Mouse (Mus musculus): ENCODE measurements around the gene Slc7a11.

Slc7a11 gene

DNA sequence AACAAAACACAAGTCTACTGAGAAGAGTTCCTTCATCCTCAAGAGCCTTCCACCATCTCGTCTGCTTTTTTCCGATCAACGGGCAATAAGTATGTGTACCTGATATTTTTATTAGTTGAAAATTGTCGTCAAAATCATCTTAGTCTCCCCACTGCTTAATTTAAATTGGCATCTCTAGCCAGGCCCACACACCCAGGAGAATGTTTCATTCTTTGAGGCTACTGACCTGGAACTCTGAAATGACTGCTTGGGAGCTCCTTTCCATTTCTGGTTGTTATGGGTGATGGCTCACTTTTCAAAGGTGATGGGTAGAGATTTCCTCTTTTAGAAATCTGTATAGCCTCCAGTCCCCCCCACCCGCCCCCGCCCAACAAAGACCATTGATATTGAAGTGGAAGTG, 54.6 kb downstream of the Slc7a11 start:
- no peak for DNase-seq

DNA sequence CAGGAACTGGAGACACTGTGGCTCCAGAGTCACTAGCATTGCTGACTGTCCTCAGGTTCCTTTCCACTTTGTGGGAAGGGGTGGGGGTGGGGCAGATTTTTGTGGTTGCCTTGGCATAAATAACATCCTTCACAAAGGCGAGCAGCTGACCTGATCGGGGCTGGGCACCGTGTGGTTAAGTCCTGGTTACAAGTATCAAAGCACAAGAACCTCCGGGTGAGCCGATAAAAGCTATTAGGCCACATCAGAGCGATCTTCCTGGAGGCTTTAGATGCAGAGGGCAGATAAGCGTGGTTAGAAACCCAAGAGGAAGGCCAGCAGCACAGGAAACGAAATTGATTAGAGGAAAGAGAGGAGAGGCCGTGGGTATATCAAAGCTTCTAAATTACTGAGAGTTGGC, 55.1 kb downstream of the Slc7a11 start:
- DNase-seq = no peak

DNA sequence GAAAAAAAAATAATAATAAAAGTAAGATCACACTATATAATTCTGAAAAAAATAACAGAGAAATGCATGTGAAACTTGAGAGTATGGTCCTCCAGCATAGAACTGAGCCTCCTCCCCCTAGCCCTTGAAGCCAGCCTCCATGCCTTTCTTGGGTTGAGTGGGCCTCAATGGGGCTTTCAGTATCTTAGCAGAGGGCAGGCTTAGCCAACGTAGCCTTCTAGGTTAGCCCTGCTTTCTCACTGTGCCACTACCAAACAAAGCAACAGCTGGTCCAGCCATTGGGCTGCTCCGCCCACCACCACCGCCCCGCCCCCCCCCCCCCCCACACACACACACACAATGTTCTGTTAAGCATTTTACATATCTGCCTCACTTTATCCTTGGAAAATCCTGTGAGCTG, 56.1 kb downstream of the Slc7a11 start:
- DNase-seq = no peak

DNA sequence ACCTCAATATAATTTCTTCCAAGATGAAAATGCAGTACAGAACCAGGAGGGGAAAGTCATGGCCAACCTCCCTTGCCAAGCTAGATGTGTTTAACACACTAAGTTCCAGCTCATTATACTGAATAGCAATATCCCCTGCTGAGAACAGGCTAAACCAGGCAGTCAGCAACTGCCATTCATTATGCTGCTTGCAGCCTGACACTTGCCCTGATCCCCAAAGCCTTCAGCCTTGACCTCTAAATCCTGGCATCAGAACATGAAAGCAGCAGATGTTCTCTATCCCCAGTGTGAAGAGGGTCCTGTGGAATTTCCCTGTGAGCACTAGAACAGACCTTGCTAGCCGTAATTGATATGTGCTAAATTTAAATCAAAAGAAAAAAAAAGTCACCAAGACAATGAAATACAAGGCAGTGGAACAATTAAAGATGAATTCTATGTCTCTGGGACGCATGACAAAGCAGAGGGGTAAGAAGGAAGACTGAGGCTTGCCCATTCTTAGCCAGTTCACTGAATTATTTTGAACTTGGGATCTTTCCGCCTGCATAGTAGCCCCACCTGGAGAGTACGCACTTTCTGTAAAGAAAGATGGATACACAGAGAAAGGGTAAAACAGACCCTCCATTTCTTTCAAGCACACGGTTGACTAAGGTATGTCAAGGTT, 56.7 kb downstream of the Slc7a11 start:
- DNase-seq = no peak

DNA sequence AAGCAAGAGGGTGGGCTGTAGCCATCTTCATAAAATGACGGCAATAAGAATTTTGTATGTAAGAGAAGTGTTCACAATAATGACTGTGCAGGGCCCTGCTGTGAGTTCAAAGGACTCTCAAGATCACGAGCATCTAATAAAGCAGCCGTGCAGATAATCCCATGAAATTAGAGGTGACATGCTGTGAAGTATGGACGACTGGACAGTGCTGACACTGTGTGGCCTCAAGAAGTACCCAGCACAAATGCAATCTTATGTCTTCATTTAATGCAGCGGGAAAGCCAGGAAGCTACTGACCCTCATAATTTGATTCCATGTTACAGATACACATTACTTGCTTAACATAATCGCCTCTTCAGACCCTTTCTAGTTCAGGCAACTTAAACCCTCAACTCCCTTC, 57.3 kb downstream of the Slc7a11 start:
- DNase-seq = no peak

DNA sequence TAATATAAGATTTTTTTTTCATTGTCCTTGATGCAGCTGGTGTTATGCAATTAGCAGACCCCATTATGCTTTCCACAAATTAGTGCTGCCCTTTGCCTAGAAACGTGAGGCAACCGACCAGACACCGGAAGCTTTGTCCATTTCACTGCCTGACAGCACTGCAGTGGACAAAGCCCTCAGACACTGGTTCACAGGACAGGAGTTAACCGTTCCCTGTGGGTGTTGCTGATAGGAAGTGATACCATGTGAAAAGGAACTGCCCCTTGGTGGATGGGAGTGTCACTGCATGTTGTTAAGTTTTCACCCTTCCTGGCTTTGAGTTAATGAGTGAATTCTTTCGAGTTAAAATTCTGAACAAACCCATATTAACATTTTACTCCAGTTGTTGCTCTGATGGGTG, 60.7 kb downstream of the Slc7a11 start:
- DNase-seq = no peak

DNA sequence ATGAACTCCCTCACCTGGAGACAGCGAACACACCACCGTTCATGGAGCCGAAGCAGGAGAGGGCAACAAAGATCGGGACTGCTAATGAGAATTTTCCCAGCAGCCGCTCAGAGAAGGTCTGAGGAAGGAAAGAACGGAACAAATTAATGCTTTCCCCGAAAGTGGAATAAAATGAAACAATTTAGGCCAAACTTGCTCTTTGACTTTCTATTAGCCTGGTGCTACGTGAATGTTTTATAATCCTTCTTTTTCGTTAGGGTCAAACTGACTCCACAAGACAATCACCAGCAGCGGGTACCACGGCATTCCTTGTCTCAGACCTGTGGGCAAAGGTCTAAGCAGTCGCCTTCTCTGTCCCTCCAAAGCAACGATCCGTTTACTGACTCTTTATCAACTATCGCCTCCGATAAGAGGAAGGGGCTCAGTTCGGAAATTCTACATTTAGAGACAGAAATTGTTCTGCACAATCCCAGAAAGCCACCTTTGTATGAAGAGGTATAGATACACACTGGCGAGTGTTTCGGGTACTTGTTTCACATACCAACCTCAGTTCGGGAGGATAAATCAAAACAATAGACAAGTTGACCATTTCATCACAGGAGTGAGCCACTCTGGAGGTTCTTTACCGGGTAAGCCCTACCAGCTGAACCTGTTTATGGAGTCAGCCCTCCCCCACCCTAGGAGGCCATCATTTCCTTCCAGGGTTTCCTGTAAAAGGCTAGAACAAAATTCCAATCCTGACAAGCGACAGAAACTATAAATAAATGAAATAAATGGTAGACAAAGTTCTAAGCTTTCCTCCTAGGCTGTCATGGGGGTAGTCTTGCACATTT, 61.3 kb downstream of the Slc7a11 start:
- no peak for DNase-seq

DNA sequence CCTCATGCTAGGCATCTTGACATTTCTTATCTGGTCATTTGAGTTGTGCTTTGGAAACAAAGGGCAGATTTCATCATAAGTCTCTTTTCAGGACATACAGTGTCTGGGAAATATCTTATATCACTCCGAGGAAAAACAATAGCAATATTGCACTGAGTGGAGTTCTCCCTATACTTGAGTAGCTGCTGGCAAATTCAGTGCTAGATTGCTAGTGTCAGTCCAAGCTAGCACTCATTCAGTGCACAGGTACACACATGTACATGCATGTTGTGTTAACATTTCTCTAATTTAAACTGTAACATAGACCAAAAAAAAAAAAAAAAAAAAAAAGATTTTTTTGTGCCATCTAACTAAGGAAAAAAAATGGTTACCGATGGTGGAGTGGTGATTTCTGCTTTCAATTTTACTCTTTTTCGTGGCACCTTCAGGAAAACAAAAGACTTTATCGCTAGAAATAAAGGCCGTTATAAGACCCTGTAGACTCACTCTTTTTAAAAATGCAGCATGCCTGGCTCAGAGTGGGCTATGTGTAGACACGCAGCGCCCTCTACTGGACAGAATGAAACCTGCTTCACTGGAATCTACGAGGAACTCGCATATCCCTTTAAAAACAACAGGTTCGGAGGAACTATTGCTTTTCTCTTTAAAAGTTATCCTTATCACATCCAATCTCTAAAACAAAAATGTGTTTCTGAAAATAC, 62.1 kb downstream of the Slc7a11 start:
- peak; percentile 22 to 64 for DNase-seq

DNA sequence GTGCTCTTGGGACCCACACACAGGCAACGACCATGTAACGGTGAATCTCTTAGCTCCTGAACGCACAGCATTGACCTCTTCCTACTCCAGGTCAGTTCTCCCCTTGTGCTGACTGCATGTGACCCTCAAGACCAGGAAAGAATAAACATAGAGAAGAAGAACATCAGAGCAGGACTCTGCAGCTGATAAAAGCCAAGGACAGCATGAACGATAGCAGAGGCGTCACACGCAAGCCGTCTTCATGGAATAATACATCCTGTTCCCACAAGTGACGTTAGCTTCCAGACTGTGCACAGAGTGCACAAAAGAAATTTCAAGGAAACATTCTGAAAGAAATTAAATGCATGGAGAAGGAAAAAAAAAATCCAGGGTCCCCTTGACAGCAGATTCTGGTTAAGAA, 63.5 kb downstream of the Slc7a11 start:
- no peak for DNase-seq

DNA sequence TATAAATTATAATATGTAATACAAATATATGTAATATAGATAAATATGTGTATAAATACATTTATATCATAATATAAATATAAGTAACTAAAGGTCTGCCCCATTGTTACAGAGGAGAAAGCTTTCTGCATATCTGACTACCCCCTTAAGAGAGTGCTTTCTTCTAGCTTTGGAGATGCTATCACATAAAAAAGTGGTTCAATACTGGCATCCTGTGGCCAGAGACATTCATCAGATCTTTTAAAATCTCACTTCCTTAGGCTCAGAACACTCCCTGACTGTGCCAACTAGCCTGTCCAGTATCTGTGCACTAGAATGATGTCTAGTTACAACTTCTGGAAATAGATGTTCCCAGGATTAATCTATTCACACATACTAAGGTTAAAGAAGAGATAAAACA, 67.9 kb downstream of the Slc7a11 start:
- DNase-seq = no peak

DNA sequence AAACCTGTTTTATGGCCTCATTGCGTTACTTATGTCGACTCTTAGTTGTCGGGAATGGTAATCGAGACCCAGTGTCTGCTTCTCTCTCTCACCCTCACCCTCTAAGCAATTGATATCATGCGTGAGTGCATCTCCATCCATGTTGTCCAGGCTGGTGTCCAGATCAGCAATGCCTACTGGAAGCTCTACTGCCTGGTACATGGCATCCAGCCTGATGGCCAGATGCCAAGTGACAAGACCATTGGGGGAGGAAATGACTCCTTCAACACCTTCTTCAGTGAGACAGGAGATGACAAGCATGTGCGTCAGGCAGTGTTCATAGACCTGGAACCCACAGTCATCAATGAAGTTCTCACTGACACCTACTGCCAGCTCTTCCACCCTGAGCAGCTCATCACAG, 73.6 kb downstream of the Slc7a11 start:
- no peak for DNase-seq

DNA sequence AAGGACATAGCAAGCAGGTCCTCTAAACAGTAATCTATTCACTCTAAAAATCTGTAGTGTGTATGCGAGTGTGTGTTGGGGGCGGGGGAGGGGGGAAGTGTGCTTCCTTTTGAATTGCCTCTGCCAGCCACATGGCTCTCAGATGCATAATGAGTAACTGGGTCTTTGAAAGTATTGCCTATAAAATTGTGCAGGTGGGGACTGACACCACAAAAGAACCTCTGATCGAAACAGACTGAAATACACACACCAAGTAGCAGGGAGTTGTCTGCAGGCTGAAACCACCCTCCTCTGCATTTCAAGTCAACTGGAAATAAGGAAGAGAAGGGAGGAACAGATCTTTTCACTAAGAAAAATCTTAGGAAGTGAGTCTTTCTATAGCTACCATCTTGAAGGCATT, 76.2 kb downstream of the Slc7a11 start:
- no peak for DNase-seq

DNA sequence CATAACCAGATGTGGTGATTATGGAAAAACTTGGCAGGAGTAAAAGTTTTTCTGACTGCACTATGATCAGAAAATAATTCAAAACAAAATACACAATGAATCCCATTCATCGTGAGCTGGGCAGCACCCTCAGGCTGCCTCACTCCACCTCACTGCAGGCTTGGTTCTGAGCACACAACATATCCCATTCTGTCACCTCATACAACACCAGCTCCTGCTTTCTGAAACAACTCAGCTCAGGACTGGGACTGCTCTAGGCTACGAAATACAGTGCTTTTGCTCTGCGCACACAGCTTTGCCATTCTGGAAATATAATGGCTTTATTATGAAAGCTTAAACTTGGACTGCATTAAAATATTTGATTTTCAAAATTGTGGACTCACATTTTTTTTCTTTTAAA, 79.8 kb downstream of the Slc7a11 start:
- no peak for DNase-seq

DNA sequence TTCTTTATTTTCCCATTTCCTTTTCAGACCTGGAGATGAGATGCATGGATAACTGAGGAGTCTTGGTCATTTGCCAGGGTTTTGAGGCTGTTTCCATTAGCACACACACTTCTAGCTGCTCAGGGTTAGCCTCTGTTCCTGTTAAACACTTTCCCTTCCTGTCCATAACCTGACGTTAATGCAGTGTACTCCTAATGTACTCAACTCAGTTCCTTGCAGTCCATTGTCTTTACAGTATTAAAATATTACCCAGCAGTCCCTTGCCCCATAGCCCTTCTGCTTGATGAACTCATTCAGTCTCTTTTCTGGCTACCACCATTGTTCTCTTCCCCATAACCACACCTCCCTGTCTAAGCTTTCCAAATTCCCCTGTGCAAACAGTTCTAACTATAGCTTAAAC, 96.3 kb downstream of the Slc7a11 start:
- DNase-seq = no peak

DNA sequence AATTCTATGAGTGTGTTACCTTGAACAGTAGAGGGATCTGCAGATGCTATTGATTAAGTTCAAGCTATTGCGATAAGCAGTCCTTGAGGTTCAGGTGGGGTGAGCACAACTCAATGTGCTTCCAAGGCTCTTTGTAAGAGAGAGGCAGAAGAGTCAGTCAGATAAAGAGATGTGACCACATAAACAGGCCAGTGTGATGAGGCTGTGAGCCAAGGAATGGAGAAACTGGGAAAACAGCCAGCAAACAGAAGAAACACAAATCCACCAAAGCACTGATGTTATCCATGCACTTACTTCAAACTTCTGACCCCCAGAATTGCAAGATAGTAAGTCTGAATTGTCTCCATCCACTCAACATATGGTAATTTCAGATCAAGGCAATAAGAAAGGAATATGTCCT, 99.0 kb downstream of the Slc7a11 start:
- no peak for DNase-seq

DNA sequence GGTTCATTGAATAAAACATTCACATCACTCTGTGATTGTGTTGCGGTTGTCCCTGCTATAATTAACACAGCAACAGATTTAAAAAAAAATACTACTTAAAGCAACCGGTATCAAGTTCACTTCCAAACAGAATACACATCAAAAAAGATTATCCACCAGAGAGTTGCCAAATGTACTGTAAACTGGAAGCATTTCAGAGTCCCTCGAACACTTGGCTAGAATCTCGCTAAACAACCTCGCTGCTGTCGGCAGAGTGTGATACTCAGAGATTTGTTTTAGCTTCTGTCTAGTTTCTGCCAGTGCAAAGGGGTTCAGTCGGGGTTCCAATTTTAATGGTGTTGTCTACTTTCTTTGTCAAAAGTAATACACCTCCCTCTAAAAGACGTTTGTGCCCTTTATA, 118.9 kb downstream of the Slc7a11 start:
- DNase-seq = no peak

DNA sequence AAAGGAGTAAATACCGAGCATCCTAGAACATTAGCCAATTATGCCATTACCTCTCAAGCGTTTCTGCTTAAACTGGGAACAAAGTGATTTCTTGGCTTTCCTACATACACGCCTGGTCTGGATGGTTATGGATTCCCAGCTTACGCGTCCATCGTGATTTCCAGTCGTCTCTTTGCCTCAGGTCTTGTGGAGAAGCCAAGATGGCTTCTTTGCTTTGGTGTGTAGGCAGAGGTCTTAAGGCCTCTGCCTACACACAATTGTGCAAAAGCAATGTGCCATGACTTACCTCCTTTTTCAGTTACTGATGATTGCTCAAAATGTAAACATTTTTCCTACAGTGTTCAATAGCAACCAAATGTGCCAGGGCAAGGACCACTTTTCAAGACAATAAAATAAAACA, 119.5 kb downstream of the Slc7a11 start:
- no peak for DNase-seq

DNA sequence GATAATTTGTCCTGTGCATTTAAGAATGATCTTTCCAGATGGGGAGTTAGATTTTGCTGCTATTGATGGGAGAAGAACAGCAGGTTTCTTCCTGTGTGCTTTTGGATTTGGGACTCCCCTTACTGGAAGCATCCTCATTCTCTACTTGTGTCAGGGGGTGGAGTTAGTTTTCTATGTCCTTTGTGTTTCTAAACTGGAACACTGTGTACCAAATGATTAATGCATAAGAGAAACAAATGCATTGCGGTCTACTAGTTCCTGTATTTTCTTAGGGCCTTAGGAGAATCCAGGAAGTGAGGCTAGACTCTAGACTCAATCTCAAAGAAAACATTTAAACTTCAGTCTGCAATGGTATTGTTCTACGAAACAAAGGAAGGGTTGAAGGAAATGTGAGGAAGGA, 122.6 kb downstream of the Slc7a11 start:
- no peak for DNase-seq

DNA sequence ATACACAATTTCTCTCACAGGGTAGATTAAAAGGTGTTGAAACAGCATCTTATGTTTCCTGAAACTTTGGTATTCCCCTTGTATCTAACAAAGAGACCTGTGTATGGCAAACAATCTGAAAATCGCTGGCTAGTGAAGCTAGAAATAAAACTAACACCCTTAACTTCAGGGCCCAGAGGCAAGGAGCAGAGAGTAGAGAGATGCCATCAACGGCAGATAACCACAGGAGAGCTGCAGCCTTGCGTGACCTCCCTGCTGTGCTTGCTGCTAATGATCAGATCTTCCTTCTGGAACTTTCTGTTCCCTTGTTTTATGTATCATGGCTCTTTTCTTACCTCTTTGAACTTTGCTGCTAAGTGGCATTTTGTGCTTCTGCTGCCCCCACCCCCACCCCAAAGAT, 125.3 kb downstream of the Slc7a11 start:
- no peak for DNase-seq

DNA sequence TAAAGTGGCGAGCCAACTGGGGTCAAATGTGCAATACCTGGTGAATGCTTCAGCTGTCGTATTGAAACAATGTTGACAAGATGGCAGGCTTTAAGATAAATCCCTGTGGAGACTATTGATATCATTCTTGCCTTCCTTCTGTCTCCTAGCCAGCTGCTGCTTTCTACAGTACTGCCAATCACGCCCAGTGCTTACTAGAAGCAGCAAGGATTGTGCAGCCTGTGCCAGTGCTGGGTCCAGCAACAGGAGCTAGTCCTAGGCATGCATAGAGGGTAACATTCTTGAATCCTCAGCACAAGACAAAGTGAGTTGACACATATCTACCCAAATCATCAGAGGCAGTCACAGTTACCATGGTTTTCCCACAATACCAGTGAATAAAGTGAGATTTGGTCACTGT, 129.6 kb downstream of the Slc7a11 start:
- no peak for DNase-seq

DNA sequence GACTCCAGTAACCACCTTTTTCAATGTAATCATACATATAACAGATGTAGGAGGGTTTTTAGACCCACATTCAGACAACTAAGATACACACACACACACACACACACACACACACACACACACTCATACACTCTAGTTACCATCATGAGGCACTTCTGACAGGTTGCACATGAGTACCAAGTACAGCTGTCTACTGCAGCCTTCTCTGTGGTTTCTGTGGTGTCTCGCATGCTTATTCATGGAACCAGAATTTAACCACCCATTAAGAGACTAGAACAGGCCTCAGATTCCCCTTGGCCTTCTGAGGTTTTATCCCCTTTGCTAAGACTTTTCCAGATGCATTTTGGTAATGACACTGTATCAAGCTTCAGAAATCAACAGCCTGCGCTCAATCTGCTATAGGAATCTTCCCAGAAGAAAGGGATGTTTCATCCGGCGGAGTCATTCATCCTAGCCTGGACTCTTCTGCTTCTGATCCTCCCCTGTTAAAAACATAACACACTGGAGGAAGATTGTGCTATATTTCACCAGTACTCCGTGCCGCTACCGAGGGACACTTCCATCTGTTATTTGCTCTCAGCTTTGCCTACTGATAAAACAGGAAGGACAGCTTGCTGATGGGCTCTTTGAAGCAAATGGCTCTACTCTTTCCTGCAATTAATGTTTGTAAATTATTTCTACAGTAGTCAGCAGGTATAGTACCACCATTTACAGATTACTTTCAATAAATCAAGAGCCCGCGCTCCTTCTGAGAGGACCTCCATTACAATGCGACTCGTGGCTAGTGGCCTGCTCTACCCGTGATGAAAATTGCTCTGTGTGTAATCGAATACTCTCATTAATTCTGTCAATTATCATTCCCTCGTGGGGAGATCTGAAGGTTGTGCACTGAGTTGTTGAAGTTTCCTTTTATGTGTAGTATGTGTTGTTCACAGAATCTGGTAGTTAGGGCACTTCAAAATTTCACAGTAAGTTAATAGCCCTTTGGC, 135.8 kb downstream of the Slc7a11 start:
- no peak for DNase-seq

DNA sequence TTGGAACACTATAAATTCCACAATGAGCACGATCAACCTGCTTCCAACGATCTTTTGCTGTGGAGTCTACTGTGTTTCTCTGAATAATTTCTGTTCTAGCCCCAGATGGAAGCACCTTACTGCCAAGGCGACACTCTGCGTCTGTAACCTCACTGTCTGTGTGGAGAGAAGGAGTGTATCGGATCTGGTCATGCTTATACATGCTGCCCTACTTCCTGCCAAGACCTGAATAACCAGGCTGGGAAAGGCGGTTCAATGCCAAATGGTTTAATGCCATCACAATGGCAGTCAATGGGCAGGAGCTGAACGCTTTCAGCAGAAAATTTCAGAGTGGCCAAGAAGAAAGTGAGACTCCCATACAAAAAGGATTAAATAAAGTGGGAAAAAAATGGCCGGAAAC, 137.1 kb downstream of the Slc7a11 start:
- DNase-seq = no peak

DNA sequence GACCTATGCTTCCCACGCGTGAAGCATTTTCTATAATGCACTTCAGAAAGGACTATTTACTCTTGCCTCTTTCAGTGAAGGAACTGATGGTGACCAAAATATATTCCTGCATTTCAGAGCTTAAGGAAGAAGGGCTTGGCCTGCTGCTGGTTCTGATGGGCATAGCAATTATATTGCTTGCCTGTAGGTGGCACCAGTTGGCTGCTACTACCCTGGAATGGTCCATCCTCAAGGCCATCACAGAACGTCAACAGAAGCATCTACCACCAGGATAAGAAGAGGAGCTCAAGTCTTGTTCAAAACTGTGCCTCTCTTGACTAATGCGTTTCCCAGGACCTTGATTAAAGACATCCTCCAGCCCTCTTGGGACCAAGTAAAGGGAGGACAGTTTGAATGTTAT, 139.3 kb downstream of the Slc7a11 start:
- peak in 1 of 2 experiments; percentile 8 for DNase-seq

All from spleen, adult 18-20 months (tissue).